In genomic region chr15:68396566-68396965, GRCm38 (mm10) we compare ENCODE assay signal across 17 mouse cellular contexts.
"Had no signal": no experiment of that assay in that cellular context is flagged by ENCODE, and none has a peak within 500 bp of the region (broad histone marks: within the 10 kb centered on the region; RNA-seq: fewer than 3 reads in every experiment).

No protein-coding gene starts in this region.

- H3K4me1 ChIP-seq: lung, embryonic 15.5 days; megakaryocyte, embryonic 14.5 days; midbrain, embryonic 13.5 days; midbrain, embryonic 15.5 days; neural tube, embryonic 12.5 days; stomach, embryonic 15.5 days had no signal

- H3K27ac ChIP-seq: lung, embryonic 15.5 days; macrophage; midbrain, embryonic 13.5 days; midbrain, embryonic 15.5 days; neural tube, embryonic 12.5 days; stomach, embryonic 15.5 days; stomach, postnatal 0 days had no signal

- ATAC-seq: lung, postnatal 0 days; midbrain, embryonic 13.5 days; midbrain, embryonic 15.5 days had no signal

- H3K9ac ChIP-seq: lung, embryonic 15.5 days; midbrain, embryonic 13.5 days; midbrain, embryonic 15.5 days; neural tube, embryonic 12.5 days; stomach, embryonic 15.5 days had no signal

- H3K36me3 ChIP-seq: lung, embryonic 15.5 days; midbrain, embryonic 13.5 days; midbrain, embryonic 15.5 days; neural tube, embryonic 12.5 days; stomach, embryonic 15.5 days had no signal

- H3K9me3 ChIP-seq: lung, embryonic 15.5 days; megakaryocyte, embryonic 14.5 days; midbrain, embryonic 13.5 days; midbrain, embryonic 15.5 days; neural tube, embryonic 12.5 days; stomach, embryonic 15.5 days had no signal

- H3K27me3 ChIP-seq: lung, embryonic 15.5 days; megakaryocyte, embryonic 14.5 days; midbrain, embryonic 13.5 days; midbrain, embryonic 15.5 days; neural tube, embryonic 12.5 days; stomach, embryonic 15.5 days had no signal

- H3K4me2 ChIP-seq: lung, embryonic 15.5 days; midbrain, embryonic 11.5 days; midbrain, embryonic 13.5 days; midbrain, embryonic 15.5 days; neural tube, embryonic 12.5 days; stomach, embryonic 15.5 days had no signal

- H3K4me3 ChIP-seq: lung, embryonic 15.5 days; megakaryocyte, embryonic 14.5 days; midbrain, embryonic 13.5 days; midbrain, embryonic 15.5 days; neural tube, embryonic 12.5 days; stomach, embryonic 15.5 days had no signal

- DNase-seq: lung, adult 2 months; lung, postnatal 14 days; lung, postnatal 36 days; right cerebral cortex, postnatal 14 days; thymus, adult 2 months; thymus, postnatal 25 days; thymus, postnatal 4 days had no signal
